Mouse (Mus musculus) MEL (cell line): ENCODE data around the gene Plau.

Experiments
- CHD1 ChIP-seq: IDR thresholded peaks from 2 replicates; pipeline ENCODE4 v1.6.1; 2012; ENCODE audit warnings: low read depth, mild to moderate bottlenecking, inconsistent platforms, low read length, improper control_type of control experiment
- CHD2 ChIP-seq: IDR thresholded peaks from 2 replicates; pipeline ENCODE4 v1.6.1; 2011; ENCODE audit warnings: low read length, improper control_type of control experiment
- POLR2A ChIP-seq, 2 experiments: IDR thresholded peaks; 2 replicates each; pipeline ENCODE4 v1.6.1; 2011 to 2012; ENCODE audit warnings: low read length in 2 of 2, mild to moderate bottlenecking in 2 of 2, control low read depth in 1 of 2, improper control_type of control experiment in 1 of 2, low read depth in 1 of 2, moderate library complexity in 1 of 2; ENCODE audit not compliant: control insufficient read depth in 1 of 2, insufficient read depth in 1 of 2, poor library complexity in 1 of 2

DNA sequence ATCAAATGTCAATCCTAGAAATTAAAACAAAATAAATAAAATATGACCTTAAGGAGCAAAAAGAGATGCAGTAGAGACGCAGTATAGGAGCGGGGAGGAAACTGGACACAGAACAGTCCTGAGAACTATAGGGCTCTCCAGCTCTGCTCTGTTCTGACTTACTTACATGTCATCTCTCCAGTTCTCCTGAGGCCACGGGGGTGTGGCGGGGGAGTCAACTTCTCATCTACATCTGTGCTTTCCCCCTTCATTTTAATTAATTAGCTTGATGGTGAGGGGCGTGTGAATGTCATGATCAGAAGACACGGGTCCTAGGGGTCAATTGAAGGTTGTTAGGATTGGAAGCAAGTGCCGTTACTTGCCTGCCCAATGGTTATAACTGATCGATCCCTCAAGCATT, 9.4 kb upstream of the Plau start:
- TF ChIP-seq CHD2: no peak
- no peak for TF ChIP-seq CHD1
- TF ChIP-seq POLR2A (IDR thresholded peaks at IDR 0.05; ENCODE audit: control insufficient read depth in 1 of 2, insufficient read depth in 1 of 2, low read depth in 1 of 2, low read length in 2 of 2, poor library complexity in 1 of 2): no peak
